10 mouse cellular contexts compared by ENCODE assay signal in genomic region chr4:151006945-151007344, GRCm38 (mm10). TPM values are rescaled to one million over a fixed set of nuclear protein-coding genes. Genes with fewer than 3 reads are reported as not detected.
DNase-seq lines count a peak whose midpoint lies in the region; ATAC-seq and TF ChIP-seq lines count a peak whose summit lies in the region.
"Had no signal": no experiment of that assay in that cellular context is flagged by ENCODE, and none has a peak within 500 bp of the region (broad histone marks: within the 10 kb centered on the region; RNA-seq: fewer than 3 reads in every experiment).

No protein-coding gene starts in this region.

- ATAC-seq in monocyte, adult 5-6 weeks (replicated peaks; ENCODE audit: insufficient number of reproducible peaks, low FRiP score, low TSS enrichment, poor library complexity, severe bottlenecking) = peak; percentile 33; the same call in 1 of the 2 replicates

- no peak overlapping the region for H3K4me3 ChIP-seq in gastrocnemius, adult 2 months
- H3K4me3 ChIP-seq: embryonic facial prominence, embryonic 15.5 days had no signal

- H3K27ac ChIP-seq in gastrocnemius, adult 2 months = no peak overlapping the region
- H3K27ac ChIP-seq: embryonic facial prominence, embryonic 15.5 days had no signal

- peak; percentile 52 for TF ChIP-seq CTCF in gastrocnemius, adult 2 months (IDR thresholded peaks at IDR 0.05)

- intact Hi-C loops in gastrocnemius, adult 2 months (cut with DNase I) = no loop called here
- intact Hi-C loops in gastrocnemius, postnatal 36 days (cut with DNase I) = no loop called here

- peak; percentile 51 for DNase-seq in gastrocnemius, adult 2 months
- no peak for DNase-seq in gastrocnemius, postnatal 36 days
- peak; percentile 37 for DNase-seq in urinary bladder, postnatal 25 days (ENCODE audit: low spot score)
- DNase-seq in urinary bladder, adult 2 months (ENCODE audit: low spot score) = no peak
- peak; percentile 44 for DNase-seq in embryo, embryonic 11 days
- DNase-seq in layer of hippocampus, postnatal 14 days (ENCODE audit: low spot score in 2 of 2) = peak; percentile 29 to 49
- peak; percentile 53 to 67 for DNase-seq in thymus, postnatal 36 days

RNA-seq across cellular contexts. Expression of gene Uts2, which starts 10.0 kb away (rescaled TPM):
- not detected for total RNA-seq in gastrocnemius, adult 2 months (2021)
- total RNA-seq in gastrocnemius, postnatal 36 days (2021) = not detected
- polyA plus RNA-seq in urinary bladder, adult 2 months (2012; rRNA removed) = not detected in 2 replicates
- total RNA-seq in layer of hippocampus, postnatal 14 days (2021) = not detected
- total RNA-seq in monocyte, adult 5-6 weeks (2017) = not detected in 3 replicates
- polyA plus RNA-seq: embryonic facial prominence, embryonic 15.5 days; liver, embryonic 16.5 days had no signal

RNA-seq across cellular contexts. Expression of gene Per3, which starts 37.5 kb away (rescaled TPM):
- 1 to 10 TPM; 3.6 to 9.3 TPM for total RNA-seq in gastrocnemius, adult 2 months (2021)
- total RNA-seq in gastrocnemius, postnatal 36 days (2021) = 10 to 100 TPM in 1 of 2 experiments, 1 to 10 TPM in 1; 7.9 to 12.9 TPM
- 66.9 and 67.9 TPM in 2 replicates for polyA plus RNA-seq in urinary bladder, adult 2 months (2012; rRNA removed)
- total RNA-seq in layer of hippocampus, postnatal 14 days (2021) = 10 to 100 TPM; 18.7 to 18.9 TPM
- 0.76 to 1.9 TPM (median 1.4 TPM) in 3 replicates for total RNA-seq in monocyte, adult 5-6 weeks (2017)

RNA-seq across cellular contexts. Expression of gene Vamp3, which starts 50.8 kb away (rescaled TPM):
- total RNA-seq in gastrocnemius, adult 2 months (2021) = 10 to 100 TPM; 53.8 to 56.3 TPM
- 10 to 100 TPM; 48.7 to 49.6 TPM for total RNA-seq in gastrocnemius, postnatal 36 days (2021)
- 77.7 and 78.5 TPM in 2 replicates for polyA plus RNA-seq in urinary bladder, adult 2 months (2012; rRNA removed)
- 10 to 100 TPM; 38.7 to 40.6 TPM for total RNA-seq in layer of hippocampus, postnatal 14 days (2021)
- 110 to 133 TPM (median 127 TPM) in 3 replicates for total RNA-seq in monocyte, adult 5-6 weeks (2017)

Comparison
In these comparisons a context has a peak if more than half of its experiments do, and no peak if none do; other contexts are left out.
1. DNase-seq: peak in gastrocnemius, adult 2 months (single experiment), urinary bladder, postnatal 25 days (single experiment), embryo, embryonic 11 days (single experiment), layer of hippocampus, postnatal 14 days (2 of 2) and thymus, postnatal 36 days (2 of 2); none in gastrocnemius, postnatal 36 days (0 of 2) and urinary bladder, adult 2 months (single experiment).